Mouse (Mus musculus): ENCODE results near the gene Atp6v1g2.

The Atp6v1g2 gene

DNA sequence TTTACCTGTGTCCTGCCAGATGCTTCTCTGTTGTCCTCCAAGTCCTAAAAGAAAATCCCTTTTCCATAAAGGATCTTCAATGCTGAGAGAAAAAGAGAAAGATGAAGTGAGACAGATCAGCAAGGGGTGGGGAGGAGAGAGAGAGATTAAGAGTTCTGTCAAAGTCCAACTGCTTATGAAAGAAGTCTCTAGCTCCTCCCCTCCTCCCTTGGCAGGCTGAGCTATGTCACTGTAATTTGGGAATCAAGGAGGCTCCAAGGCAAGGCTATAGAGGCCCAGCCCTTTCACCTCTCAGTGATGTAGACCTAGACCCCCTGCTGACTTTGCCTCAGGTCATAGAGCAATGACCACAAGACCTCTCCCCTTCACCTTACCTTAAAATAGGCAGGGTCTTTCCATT lies 52.0 kb downstream of the Atp6v1g2 start:
- DNase-seq (ENCODE audit: extremely low spot score, low read depth, low spot score): no peak
